Mouse (Mus musculus) hindbrain, embryonic 11.5 days (tissue): ENCODE results near the gene Prdm5. TPM values are rescaled to one million over a fixed set of nuclear protein-coding genes. Genes with fewer than 3 reads are reported as not detected.

Experiments used
- ATAC-seq: fragments of 200-750 bp; cut with Nextera tagmentation; 2 replicates; pipeline ENCODE4 v1.8.0; 2017; ENCODE audit warnings: mild to moderate bottlenecking, moderate TSS enrichment, moderate library complexity; ENCODE audit not compliant: low FRiP score
- DNase-seq: peaks from one replicate; pipeline ENCODE4 v3.0.0-alpha.2; 2015; ENCODE audit warnings: low spot score
- H3K27ac ChIP-seq: fragments of 300-500 bp; sonication (generic); 2 replicates; pipeline ENCODE4 v1.5.1; 2014; ENCODE audit warnings: mild to moderate bottlenecking, low read depth, low read length
- H3K27me3 ChIP-seq: fragments of 300-500 bp; sonication (generic); 2 replicates; pipeline ENCODE4 v1.6.1; 2014; ENCODE audit warnings: mild to moderate bottlenecking, low read length, moderate library complexity, mixed read lengths; ENCODE audit not compliant: control insufficient read depth, insufficient read depth
- H3K36me3 ChIP-seq: fragments of 300-500 bp; sonication (generic); 2 replicates; pipeline ENCODE4 v1.6.1; 2014; ENCODE audit warnings: mild to moderate bottlenecking, low read length, moderate library complexity, mixed read lengths; ENCODE audit not compliant: control insufficient read depth, insufficient read depth
- H3K4me1 ChIP-seq: fragments of 300-500 bp; sonication (generic); replicated peaks from 2 replicates; pipeline ENCODE4 v1.6.1; 2014; ENCODE audit warnings: low read length, mixed read lengths; ENCODE audit not compliant: control insufficient read depth, insufficient read depth
- H3K4me2 ChIP-seq: fragments of 300-500 bp; sonication (generic); replicated peaks from 2 replicates; pipeline ENCODE4 v1.6.1; 2014; ENCODE audit warnings: mild to moderate bottlenecking, low read depth, low read length
- H3K4me3 ChIP-seq: fragments of 300-500 bp; sonication (generic); 2 replicates; pipeline ENCODE4 v1.5.1; 2014; ENCODE audit warnings: low read depth, low read length
- H3K9ac ChIP-seq: fragments of 300-500 bp; sonication (generic); 2 replicates; pipeline ENCODE4 v1.6.1; 2014; ENCODE audit warnings: low read depth, low read length
- H3K9me3 ChIP-seq: fragments of 300-500 bp; sonication (generic); 2 replicates; pipeline ENCODE4 v1.6.1; 2016; ENCODE audit warnings: low read length; ENCODE audit not compliant: control insufficient read depth
- WGBS: fragments of 180-500 bp; shearing (Covaris S2); extraction: QIAGEN DNeasy Blood & Tissue Kit; methylation state at CpG from one replicate; pipeline ENCODE4 v1.1.7; 2014; 5-methylcytosine and 5-hydroxymethylcytosine counted together
- polyA plus RNA-seq: library from polyadenylated mRNA; unstranded; fragments of >200 nt; fragmentation: Nextera tagmentation; extraction: Ambion mirVana; gene quantifications from 2 replicates; pipeline ENCODE4 v1.2.1, GENCODE M21; 2014

The Prdm5 gene
- polyA plus RNA-seq, 1 experiment from 2014 or later = 16.4 TPM

DNA sequence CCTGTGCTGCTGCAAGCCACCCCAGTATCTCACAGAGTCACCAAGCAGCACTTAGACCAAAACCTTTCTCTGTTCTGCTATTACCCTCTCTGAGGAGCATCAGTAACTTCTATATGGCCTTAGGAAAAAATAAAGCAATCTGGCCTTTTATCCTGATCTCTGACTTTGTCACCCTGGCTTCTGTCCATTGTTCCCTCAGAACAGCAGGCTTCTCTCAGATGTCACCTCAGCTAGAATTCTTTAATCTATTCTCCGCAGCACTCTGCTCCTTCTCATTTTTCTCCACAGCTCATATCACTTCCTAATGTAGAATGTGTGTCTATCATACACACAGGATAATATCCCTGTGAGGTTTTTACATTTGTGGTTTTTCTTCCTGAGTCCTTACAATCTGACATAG is 99.5 kb downstream of the Prdm5 start:
- no peak for ATAC-seq
- no peaks in the 10 kb centered on the region for H3K27me3 ChIP-seq
- no peaks in the 10 kb centered on the region for H3K4me1 ChIP-seq

DNA sequence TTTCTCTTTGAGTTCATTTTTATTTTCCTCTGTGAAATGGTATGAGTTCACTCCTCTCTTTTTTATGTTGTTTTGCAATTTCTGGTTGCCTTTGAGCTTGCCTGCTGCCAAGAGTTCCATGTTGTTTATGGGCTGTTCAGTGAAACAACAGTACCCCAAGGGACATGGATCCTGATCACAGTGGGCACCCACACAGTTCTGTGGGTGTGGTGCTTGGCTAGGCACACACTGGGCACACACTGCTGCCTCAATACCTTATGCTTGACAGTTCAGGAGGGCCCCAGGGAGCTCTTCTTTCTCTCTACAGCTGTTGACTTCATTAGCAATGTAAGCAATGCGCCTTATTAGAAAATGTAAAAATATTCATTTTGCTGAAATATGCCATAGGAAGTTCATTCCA is 110.0 kb downstream of the Prdm5 start:
- no peak overlapping the region for H3K9ac ChIP-seq
- 91% methylated on average over 1 of the region's 1 CpGs for WGBS

More for the DNA sequence above, 99.5 kb downstream of the Prdm5 start:
- Histone ChIP-seq H3K27ac (no peak overlapping the region), H3K4me2 (no peak overlapping the region), H3K4me3 (no peak overlapping the region), H3K9ac (no peak overlapping the region), H3K36me3 (no peaks in the 10 kb centered on the region), H3K9me3 (no peaks in the 10 kb centered on the region)
- 88% methylated on average over 1 of the region's 1 CpGs for WGBS
- DNase-seq = no peak

DNA sequence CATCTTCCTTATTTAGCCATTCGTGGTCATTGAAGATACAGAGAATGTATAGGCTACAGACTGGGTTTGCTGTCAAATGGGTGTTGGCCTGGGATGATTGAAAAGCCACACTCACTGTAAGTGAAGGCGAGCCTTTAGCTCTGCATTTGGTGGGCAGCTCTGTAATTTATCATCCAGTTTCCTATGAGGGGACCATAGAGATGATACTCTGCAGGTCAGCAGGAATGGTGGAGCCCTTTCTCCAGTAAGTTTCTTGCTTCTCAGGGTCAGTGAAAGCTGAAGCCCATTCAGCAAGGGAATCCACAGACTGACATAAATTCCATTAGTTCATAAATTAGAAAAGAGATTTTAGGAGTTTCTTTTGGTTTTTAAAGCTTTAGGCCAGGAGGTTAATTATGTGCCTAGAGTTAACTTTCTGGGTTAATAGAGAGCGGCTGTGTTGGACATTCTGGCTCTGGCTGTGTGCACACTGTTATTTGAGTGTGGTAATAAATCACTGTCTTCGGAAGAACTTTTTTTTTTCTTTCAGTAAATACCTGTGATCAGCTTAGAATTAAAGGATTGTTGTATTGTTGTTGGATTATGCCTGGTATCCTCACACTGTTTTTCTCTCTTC is 113.4 kb downstream of the Prdm5 start:
- Histone ChIP-seq H3K9me3 (no peaks in the 10 kb centered on the region), H3K27ac (no peak overlapping the region), H3K4me2 (no peak overlapping the region), H3K36me3 (no peaks in the 10 kb centered on the region), H3K27me3 (no peaks in the 10 kb centered on the region), H3K9ac (no peak overlapping the region), H3K4me3 (no peak overlapping the region), H3K4me1 (no peaks in the 10 kb centered on the region)
- no peak for ATAC-seq
- DNase-seq = no peak
- 77% methylated on average over 4 of the region's 4 CpGs for WGBS

More for the DNA sequence above, 110.0 kb downstream of the Prdm5 start:
- H3K9me3 ChIP-seq = no peaks in the 10 kb centered on the region
- DNase-seq = no peak
- H3K27me3 ChIP-seq = no peaks in the 10 kb centered on the region
- H3K4me3 ChIP-seq = no peak overlapping the region
- no peaks in the 10 kb centered on the region for H3K4me1 ChIP-seq
- ATAC-seq = no peak
- no peak overlapping the region for H3K27ac ChIP-seq
- H3K36me3 ChIP-seq = no peaks in the 10 kb centered on the region
- no peak overlapping the region for H3K4me2 ChIP-seq

DNA sequence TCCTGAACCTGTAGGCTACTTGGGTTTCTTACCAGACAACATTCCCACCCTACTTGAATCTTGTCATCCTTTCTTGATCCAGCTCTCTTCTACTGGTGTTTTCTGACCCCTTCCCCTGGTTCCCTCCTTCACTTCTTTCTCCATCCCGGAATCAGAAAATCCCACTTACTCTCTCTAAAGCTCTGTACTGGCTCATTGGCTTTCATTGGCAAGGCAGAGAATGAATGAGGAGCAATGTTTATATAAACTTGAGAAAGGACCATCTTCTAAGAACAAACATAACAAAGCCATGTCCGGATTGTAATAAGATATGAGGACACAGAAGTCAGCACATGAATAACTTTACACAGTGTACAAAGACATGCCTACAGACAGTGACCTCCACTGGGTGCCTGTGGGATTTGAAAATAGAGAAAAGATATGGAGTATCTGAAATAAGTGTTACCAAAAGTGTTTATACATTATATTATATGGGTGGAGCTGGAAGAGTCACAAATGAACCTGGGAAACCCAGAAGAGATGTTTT is 127.9 kb downstream of the Prdm5 start:
- Histone ChIP-seq H3K27ac (no peak overlapping the region), H3K9ac (no peak overlapping the region), H3K9me3 (no peaks in the 10 kb centered on the region), H3K4me1 (no peaks in the 10 kb centered on the region), H3K4me2 (no peak overlapping the region), H3K36me3 (no peaks in the 10 kb centered on the region), H3K27me3 (no peaks in the 10 kb centered on the region), H3K4me3 (no peak overlapping the region)
- DNase-seq (no peak), ATAC-seq (no peak)
- WGBS = 80% methylated on average over 2 of the region's 2 CpGs

DNA sequence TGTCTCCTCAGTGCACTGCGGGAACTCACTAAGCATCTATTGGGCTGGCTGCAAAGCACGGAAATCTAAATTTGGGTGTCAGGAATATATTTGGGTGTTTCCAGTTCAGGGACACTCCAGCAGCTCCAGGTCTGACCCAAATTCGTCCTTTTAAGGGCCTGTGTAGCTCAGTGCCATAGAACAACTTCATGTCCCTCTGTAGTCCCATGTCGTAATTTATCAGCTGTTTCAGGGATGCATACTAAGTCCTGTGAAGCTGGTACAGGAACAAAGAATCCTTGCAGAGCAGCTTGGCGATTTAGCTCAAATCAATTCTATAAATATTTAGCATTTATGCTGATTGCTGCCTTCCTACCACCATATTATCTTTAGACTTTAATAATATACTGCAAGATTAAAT is 136.6 kb downstream of the Prdm5 start:
- H3K9me3 ChIP-seq = no peaks in the 10 kb centered on the region
- ATAC-seq (no peak), DNase-seq (no peak)
- no peaks in the 10 kb centered on the region for H3K4me1 ChIP-seq
- no peak overlapping the region for H3K4me2 ChIP-seq
- WGBS = 90% methylated on average over 5 of the region's 5 CpGs
- no peak overlapping the region for H3K4me3 ChIP-seq
- H3K27me3 ChIP-seq = no peaks in the 10 kb centered on the region
- no peaks in the 10 kb centered on the region for H3K36me3 ChIP-seq
- H3K9ac ChIP-seq = no peak overlapping the region
- no peak overlapping the region for H3K27ac ChIP-seq

DNA sequence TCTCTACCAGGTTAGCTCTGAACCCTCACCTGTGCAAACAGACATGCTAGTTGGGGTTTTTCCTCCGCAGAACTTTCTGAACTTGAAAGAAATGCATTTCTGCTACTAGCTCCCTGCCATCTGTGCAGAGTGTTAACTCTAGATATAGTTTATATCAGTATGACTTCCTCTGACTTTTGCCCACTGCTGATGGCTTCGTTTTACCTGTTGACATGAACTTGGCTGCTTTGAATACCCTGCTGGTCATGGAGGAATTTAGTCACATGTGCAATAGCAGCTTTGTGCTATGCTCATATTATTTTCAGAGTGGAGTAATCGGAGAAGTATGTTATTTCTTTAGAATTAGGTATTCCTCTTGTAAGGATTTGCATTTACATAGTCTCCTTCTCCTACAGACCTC is 142.9 kb downstream of the Prdm5 start:
- 88% methylated on average over 3 of the region's 3 CpGs for WGBS
- Histone ChIP-seq H3K9me3 (no peaks in the 10 kb centered on the region), H3K4me1 (no peaks in the 10 kb centered on the region), H3K27me3 (no peaks in the 10 kb centered on the region), H3K36me3 (no peaks in the 10 kb centered on the region), H3K9ac (no peak overlapping the region), H3K4me3 (no peak overlapping the region), H3K27ac (no peak overlapping the region), H3K4me2 (no peak overlapping the region)
- DNase-seq (no peak), ATAC-seq (no peak)

DNA sequence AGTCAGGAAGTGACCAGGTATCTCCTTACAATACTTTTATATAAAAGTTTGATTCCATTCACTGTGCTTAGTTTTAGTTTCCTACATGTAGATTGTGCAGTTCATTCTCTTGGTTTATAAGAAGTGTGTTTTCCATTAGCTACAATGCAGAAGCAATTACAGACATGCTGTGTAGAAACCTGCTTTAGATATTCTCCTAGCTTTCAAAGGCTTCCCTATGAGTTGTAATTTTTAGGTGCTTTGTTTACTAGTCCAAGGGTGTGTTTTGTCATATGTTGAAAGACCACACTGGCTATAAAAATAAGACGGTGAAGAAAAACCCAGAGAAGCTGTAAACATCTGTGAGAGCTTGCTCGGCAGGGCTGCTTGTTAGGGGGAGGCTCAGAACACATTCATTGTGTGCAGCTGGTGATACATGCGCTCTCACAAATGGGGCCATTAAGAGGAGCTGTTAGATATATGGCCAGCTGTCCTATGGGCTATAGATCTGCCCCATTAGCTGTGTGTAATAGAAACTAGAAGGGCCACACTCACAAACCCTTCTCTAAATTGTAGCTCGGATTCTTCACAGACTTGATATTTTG is 144.8 kb downstream of the Prdm5 start:
- no peak overlapping the region for H3K4me3 ChIP-seq
- WGBS = 72% methylated on average over 4 of the region's 4 CpGs
- DNase-seq (no peak), ATAC-seq (no peak)
- no peaks in the 10 kb centered on the region for H3K4me1 ChIP-seq
- H3K4me2 ChIP-seq = no peak overlapping the region
- H3K27me3 ChIP-seq = no peaks in the 10 kb centered on the region
- H3K27ac ChIP-seq = no peak overlapping the region
- H3K36me3 ChIP-seq = no peaks in the 10 kb centered on the region
- H3K9me3 ChIP-seq = no peaks in the 10 kb centered on the region
- H3K9ac ChIP-seq = no peak overlapping the region

DNA sequence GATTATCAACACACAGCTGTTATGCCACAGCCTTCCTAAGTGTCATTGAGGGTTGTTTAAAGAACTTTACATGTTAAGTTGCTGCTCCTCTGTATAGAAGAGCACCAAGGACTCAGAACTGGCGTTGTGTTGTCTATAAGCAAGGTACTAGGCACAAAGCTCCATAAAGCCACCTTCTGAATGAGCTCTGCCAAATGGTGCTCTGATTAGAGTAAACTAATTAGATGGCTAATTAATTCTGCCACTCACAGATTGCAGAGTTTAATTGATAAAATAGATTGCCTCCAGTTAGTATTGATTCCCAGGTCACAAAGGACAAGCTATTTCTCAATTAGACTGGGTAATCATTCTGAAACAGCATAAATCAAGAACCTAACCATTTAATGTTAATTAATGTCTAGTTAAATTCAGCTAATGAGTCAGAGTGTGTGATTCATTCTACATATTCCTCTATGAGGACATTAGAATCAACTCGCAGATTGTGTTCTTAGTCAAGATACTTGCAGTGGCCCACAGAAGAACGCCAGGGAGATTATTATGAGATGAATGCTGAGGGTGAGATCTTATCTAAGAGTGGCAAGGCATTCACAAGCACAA is 147.0 kb downstream of the Prdm5 start:
- no peak overlapping the region for H3K9ac ChIP-seq
- DNase-seq (no peak), ATAC-seq (no peak)
- no peaks in the 10 kb centered on the region for H3K4me1 ChIP-seq
- no peak overlapping the region for H3K4me2 ChIP-seq
- H3K9me3 ChIP-seq = no peaks in the 10 kb centered on the region
- 82% methylated on average over 3 of the region's 3 CpGs for WGBS
- no peak overlapping the region for H3K4me3 ChIP-seq
- H3K27ac ChIP-seq = no peak overlapping the region
- H3K27me3 ChIP-seq = no peaks in the 10 kb centered on the region
- no peaks in the 10 kb centered on the region for H3K36me3 ChIP-seq

DNA sequence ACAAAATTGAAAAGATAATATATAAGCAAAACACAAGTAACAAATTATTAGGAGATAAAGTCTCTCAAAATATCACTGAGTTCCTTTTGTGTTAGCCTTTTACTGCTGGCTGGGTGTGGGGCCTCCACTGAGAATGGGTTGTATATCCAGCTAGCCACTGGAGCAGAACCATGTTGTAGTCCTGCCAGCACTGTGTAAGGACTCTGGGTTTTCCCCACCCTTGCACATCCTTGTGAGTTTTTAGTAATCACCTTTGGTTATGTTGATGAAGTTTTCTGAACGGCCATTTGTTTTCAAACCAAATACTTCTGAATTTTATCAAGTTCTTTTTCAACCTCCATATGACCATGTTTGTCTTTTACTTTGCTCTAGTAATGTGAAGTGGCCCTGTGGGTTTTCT is 151.7 kb downstream of the Prdm5 start:
- DNase-seq (no peak), ATAC-seq (no peak)
- Histone ChIP-seq H3K9ac (no peak overlapping the region), H3K27ac (no peak overlapping the region), H3K4me1 (no peaks in the 10 kb centered on the region), H3K27me3 (no peaks in the 10 kb centered on the region), H3K9me3 (no peaks in the 10 kb centered on the region), H3K36me3 (no peaks in the 10 kb centered on the region), H3K4me3 (no peak overlapping the region), H3K4me2 (no peak overlapping the region)
- WGBS = 97% methylated on average over 1 of the region's 1 CpGs
